Mouse (Mus musculus) B cell, adult 62 days (primary cell): ENCODE results near the gene Rhobtb3. TPM values are rescaled to one million over a fixed set of nuclear protein-coding genes. Genes with fewer than 3 reads are reported as not detected.

Source experiments
- total RNA-seq: library from RNA; stranded (reverse); gene quantifications from 4 replicates; pipeline ENCODE4 v1.2.4, GENCODE M21; 2023

Rhobtb3 gene
- 0.16 to 0.63 TPM (median 0.20 TPM) in 3 of 4 replicates, not detected in the other for total RNA-seq

DNA sequence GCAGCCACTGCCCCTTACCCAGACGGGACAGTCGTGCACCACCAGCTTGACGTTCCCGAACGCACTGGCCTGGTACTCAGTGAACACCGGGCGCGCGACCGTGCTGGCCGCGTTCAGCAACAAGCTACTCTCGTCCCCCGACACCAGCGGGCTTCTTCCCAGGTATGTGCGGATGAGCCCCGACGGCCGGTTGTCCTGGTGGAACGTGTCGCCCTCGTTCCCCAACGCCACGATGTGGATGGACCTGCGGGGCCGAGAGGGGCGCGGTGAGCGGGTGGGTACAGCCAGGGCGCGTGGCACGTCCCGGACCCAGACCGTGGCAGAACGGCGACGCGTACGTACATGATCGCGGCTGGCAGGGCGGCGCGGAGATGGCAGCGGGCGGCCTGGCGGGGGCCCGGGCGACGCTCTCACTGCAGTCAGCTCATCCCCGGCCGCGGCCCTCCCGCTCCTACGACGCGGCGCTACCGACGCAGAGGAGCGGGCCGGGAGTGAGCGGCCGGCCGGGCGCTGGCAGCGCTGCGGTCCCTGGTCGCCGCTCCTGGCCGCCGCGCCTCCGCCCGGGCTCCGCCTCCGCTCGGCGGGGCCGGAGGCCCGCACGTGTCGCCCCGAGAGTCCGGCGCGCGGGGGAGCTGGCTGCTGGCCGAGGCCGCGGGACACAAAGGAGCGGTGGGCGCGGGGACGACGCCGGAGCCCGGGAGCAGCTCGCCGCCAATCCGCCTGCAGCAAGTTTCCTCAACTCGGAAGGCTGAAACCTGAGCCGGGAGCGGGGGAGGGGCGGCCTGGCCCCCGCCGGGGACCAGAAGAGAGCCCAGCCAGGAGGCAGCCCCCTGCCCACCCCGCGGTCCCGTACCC lies at the start of gene Rhobtb3:
TSS of gene Rhobtb3 (minus strand) at position 737 of the 855 bp plus-strand sequence.

DNA sequence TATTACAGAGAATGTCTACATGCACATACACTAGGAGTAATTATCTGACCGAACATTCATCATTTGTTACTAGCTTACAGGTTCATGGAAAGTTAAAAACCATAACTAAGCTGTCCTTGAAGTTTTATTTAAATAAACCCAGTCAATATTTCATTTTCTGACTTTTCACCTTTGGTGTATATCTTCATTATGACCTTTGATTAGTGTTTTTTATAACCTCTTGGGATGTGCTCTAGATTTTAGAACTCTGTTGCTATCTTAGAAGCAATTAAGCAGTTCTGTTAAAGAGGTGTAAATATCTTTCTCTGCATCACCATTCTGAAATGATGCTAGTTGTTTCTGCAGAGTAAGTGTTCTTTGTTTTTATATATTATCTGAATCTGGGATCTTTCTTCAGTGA lies 23.1 kb upstream of the Rhobtb3 start, which contains the start of gene Spata9:
TSS of gene Spata9 (plus strand) at position 301 of the 400 bp plus-strand sequence.

DNA sequence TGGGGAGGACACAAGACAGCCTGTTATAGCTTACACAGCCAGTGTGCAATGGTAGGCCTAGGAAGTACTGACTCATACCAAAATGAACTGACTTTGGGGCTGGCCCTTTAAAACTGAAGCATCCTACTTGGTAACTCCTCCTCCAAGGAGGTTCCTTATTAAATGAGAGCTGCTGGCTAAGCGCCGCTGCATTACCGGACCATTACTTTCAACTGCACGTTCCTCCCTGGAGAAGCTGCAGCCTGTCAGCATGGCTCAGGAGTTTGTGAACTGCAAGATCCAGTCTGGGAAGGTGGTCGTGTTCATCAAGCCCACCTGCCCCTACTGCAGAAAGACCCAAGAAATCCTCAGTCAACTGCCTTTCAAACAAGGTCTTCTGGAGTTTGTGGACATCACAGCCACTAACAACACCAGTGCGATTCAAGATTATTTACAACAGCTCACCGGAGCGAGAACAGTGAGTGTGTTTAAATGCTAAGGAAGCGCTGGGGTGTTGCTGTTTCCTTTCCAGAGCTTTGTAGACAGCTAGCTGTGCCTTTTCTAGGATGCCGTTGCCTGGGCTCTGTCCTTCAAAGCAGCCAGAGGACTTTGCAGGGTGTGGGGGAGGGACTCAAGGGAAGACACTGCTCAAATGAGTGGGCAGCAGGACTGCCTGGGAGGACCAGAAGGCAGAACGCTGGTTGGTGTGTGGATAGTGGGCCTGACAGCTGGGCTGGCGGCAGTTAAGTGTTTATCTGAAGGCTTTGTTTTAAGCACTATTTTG lies 103.8 kb downstream of the Rhobtb3 start, which contains the start of gene Glrx:
TSS of gene Glrx (plus strand) at position 150 of the 763 bp plus-strand sequence.

Other genes with a start within 250 kb of the Rhobtb3 start
- gene Ell2, start 237.2 kb downstream of the Rhobtb3 start, total RNA-seq = 31.5 to 48.4 TPM (median 40.3 TPM) in 4 replicates
- gene Glrx, start 104.1 kb downstream of the Rhobtb3 start, total RNA-seq = 7.5 to 13.6 TPM (median 10.2 TPM) in 4 replicates
- gene Spata9, start 23.2 kb upstream of the Rhobtb3 start, total RNA-seq = not detected in 4 replicates
- 6.8 to 8.9 TPM (median 7.9 TPM) in 4 replicates for gene Rfesd, start 74.8 kb upstream of the Rhobtb3 start, total RNA-seq
- gene Gpr150, start 113.1 kb upstream of the Rhobtb3 start, total RNA-seq = not detected in 4 replicates
- 10.9 to 11.8 TPM (median 11.4 TPM) in 4 replicates for gene Arsk, start 154.7 kb upstream of the Rhobtb3 start, total RNA-seq
- gene Ttc37, start 154.8 kb upstream of the Rhobtb3 start, total RNA-seq = 29.3 to 31.7 TPM (median 30.3 TPM) in 4 replicates